Mouse (Mus musculus): ENCODE measurements around the gene Axin2. TPM values are rescaled to one million over a fixed set of nuclear protein-coding genes. Genes with fewer than 3 reads are reported as not detected.

Axin2 gene
- polyA plus RNA-seq, 1 experiment from 2014 or later: 2.7 TPM

GRCm38 (mm10) chr11:108924346-108924745 is 4.2 kb downstream of the Axin2 start:
- Histone ChIP-seq H3K4me3 (ENCODE audit: low read depth, low read length) (peak overlapping the region; percentile 10; the same call in 1 of the 2 replicates), H3K27ac (replicated peaks) (no peak overlapping the region), H3K9me3 (ENCODE audit: control insufficient read depth, low read length) (no peaks in the 10 kb centered on the region), H3K36me3 (ENCODE audit: control insufficient read depth, insufficient read depth, low read length) (no peaks in the 10 kb centered on the region), H3K9ac (ENCODE audit: low read length) (no peak overlapping the region), H3K4me1 (replicated peaks; ENCODE audit: control insufficient read depth, insufficient read depth) (no peaks in the 10 kb centered on the region; the same call in 1 of the 2 replicates), H3K4me2 (replicated peaks; ENCODE audit: low read depth) (peak overlapping the region; percentile 81), H3K27me3 (ENCODE audit: control insufficient read depth, insufficient read depth, low read length) (no peaks in the 10 kb centered on the region)
- ATAC-seq (ENCODE audit: low FRiP score, low TSS enrichment): no peak
- WGBS: 23% methylated on average over 5 of the region's 5 CpGs
- TF ChIP-seq CTCF (IDR thresholded peaks at IDR 0.05; ENCODE audit: low read depth): no peak
- DNase-seq (ENCODE audit: low spot score): no peak

GRCm38 (mm10) chr11:108925202-108925601 is 5.1 kb downstream of the Axin2 start:
- no peak overlapping the region for H3K9ac ChIP-seq (ENCODE audit: low read length)
- WGBS: 18% methylated on average over 6 of the region's 6 CpGs
- TF ChIP-seq EP300 (optimal IDR thresholded peaks at IDR 0.05) (no peak), CTCF (IDR thresholded peaks at IDR 0.05; ENCODE audit: low read depth) (peak; percentile 96)
- H3K4me1 ChIP-seq (replicated peaks; ENCODE audit: control insufficient read depth, insufficient read depth): no peaks in the 10 kb centered on the region; the same call in 1 of the 2 replicates
- no peaks in the 10 kb centered on the region for H3K9me3 ChIP-seq (ENCODE audit: control insufficient read depth, low read length)
- peak overlapping the region; percentile 10; the same call in 1 of the 2 replicates for H3K4me3 ChIP-seq (ENCODE audit: low read depth, low read length)
- peak overlapping the region; percentile 81 for H3K4me2 ChIP-seq (replicated peaks; ENCODE audit: low read depth)
- ATAC-seq (ENCODE audit: low FRiP score, low TSS enrichment) (peak; percentile 10), DNase-seq (ENCODE audit: low spot score) (peak; percentile 90)
- H3K27me3 ChIP-seq (ENCODE audit: control insufficient read depth, insufficient read depth, low read length): no peaks in the 10 kb centered on the region
- H3K27ac ChIP-seq (replicated peaks): no peak overlapping the region
- H3K36me3 ChIP-seq (ENCODE audit: control insufficient read depth, insufficient read depth, low read length): no peaks in the 10 kb centered on the region

GRCm38 (mm10) chr11:108925826-108926225 is 5.7 kb downstream of the Axin2 start:
- no peak overlapping the region for H3K4me2 ChIP-seq (replicated peaks; ENCODE audit: low read depth)
- TF ChIP-seq EP300 (optimal IDR thresholded peaks at IDR 0.05) (no peak), CTCF (IDR thresholded peaks at IDR 0.05; ENCODE audit: low read depth) (no peak)
- WGBS: 64% methylated on average over 9 of the region's 9 CpGs

GRCm38 (mm10) chr11:108926345-108927092 is 6.4 kb downstream of the Axin2 start:
- H3K4me1 ChIP-seq (replicated peaks; ENCODE audit: control insufficient read depth, insufficient read depth): no peaks in the 10 kb centered on the region; the same call in 1 of the 2 replicates
- no peaks in the 10 kb centered on the region for H3K27me3 ChIP-seq (ENCODE audit: control insufficient read depth, insufficient read depth, low read length)
- ATAC-seq (ENCODE audit: low FRiP score, low TSS enrichment) (no peak), DNase-seq (ENCODE audit: low spot score) (no peak)
- TF ChIP-seq EP300 (optimal IDR thresholded peaks at IDR 0.05) (no peak), CTCF (IDR thresholded peaks at IDR 0.05; ENCODE audit: low read depth) (no peak)
- H3K27ac ChIP-seq (replicated peaks): no peak overlapping the region
- no peak overlapping the region; the same call in 1 of the 2 replicates for H3K4me2 ChIP-seq (replicated peaks; ENCODE audit: low read depth)
- no peaks in the 10 kb centered on the region for H3K9me3 ChIP-seq (ENCODE audit: control insufficient read depth, low read length)
- H3K4me3 ChIP-seq (ENCODE audit: low read depth, low read length): no peak overlapping the region
- peaks cover 4% of the 10 kb centered on the region; the same call in 1 of the 2 replicates for H3K36me3 ChIP-seq (ENCODE audit: control insufficient read depth, insufficient read depth, low read length)
- 0 out of 2 replicates have a peak overlapping the region, but pooled peaks have one; percentile 18 for H3K9ac ChIP-seq (ENCODE audit: low read length)
- 53% methylated on average over 10 of the region's 10 CpGs for WGBS

More at GRCm38 (mm10) chr11:108925826-108926225, 5.7 kb downstream of the Axin2 start:
- no peak for DNase-seq (ENCODE audit: low spot score)
- Histone ChIP-seq H3K4me1 (replicated peaks; ENCODE audit: control insufficient read depth, insufficient read depth) (no peaks in the 10 kb centered on the region; the same call in 1 of the 2 replicates), H3K27ac (replicated peaks) (no peak overlapping the region), H3K36me3 (ENCODE audit: control insufficient read depth, insufficient read depth, low read length) (no peaks in the 10 kb centered on the region), H3K27me3 (ENCODE audit: control insufficient read depth, insufficient read depth, low read length) (no peaks in the 10 kb centered on the region), H3K9ac (ENCODE audit: low read length) (no peak overlapping the region), H3K9me3 (ENCODE audit: control insufficient read depth, low read length) (no peaks in the 10 kb centered on the region), H3K4me3 (ENCODE audit: low read depth, low read length) (no peak overlapping the region)
- ATAC-seq (ENCODE audit: low FRiP score, low TSS enrichment): no peak

GRCm38 (mm10) chr11:108927093-108927444 is 6.9 kb downstream of the Axin2 start:
- ATAC-seq (ENCODE audit: low FRiP score, low TSS enrichment): no peak
- H3K4me2 ChIP-seq (replicated peaks; ENCODE audit: low read depth): no peak overlapping the region; the same call in 1 of the 2 replicates

GRCm38 (mm10) chr11:108928096-108928495 is 7.9 kb downstream of the Axin2 start:
- no peak overlapping the region for H3K4me2 ChIP-seq (replicated peaks; ENCODE audit: low read depth)
- ATAC-seq (ENCODE audit: low FRiP score, low TSS enrichment): no peak
- no peaks in the 10 kb centered on the region; the same call in 1 of the 2 replicates for H3K4me1 ChIP-seq (replicated peaks; ENCODE audit: control insufficient read depth, insufficient read depth)
- WGBS: 46% methylated on average over 8 of the region's 8 CpGs
- no peak overlapping the region for H3K9ac ChIP-seq (ENCODE audit: low read length)
- no peak overlapping the region for H3K27ac ChIP-seq (replicated peaks)
- DNase-seq (ENCODE audit: low spot score): no peak
- TF ChIP-seq EP300 (optimal IDR thresholded peaks at IDR 0.05): no peak
- no peak for TF ChIP-seq CTCF (IDR thresholded peaks at IDR 0.05; ENCODE audit: low read depth)
- no peaks in the 10 kb centered on the region for H3K9me3 ChIP-seq (ENCODE audit: control insufficient read depth, low read length)
- H3K36me3 ChIP-seq (ENCODE audit: control insufficient read depth, insufficient read depth, low read length): peaks cover 7% of the 10 kb centered on the region; the same call in 1 of the 2 replicates
- H3K27me3 ChIP-seq (ENCODE audit: control insufficient read depth, insufficient read depth, low read length): no peaks in the 10 kb centered on the region
- H3K4me3 ChIP-seq (ENCODE audit: low read depth, low read length): no peak overlapping the region

More at GRCm38 (mm10) chr11:108927093-108927444, 6.9 kb downstream of the Axin2 start:
- 63% methylated on average over 13 of the region's 13 CpGs for WGBS
- H3K36me3 ChIP-seq (ENCODE audit: control insufficient read depth, insufficient read depth, low read length): peaks cover 7% of the 10 kb centered on the region; the same call in 1 of the 2 replicates
- no peaks in the 10 kb centered on the region for H3K9me3 ChIP-seq (ENCODE audit: control insufficient read depth, low read length)
- H3K27ac ChIP-seq (replicated peaks): no peak overlapping the region
- H3K9ac ChIP-seq (ENCODE audit: low read length): 0 out of 2 replicates have a peak overlapping the region, but pooled peaks have one; percentile 18
- no peak overlapping the region for H3K4me3 ChIP-seq (ENCODE audit: low read depth, low read length)
- DNase-seq (ENCODE audit: low spot score): no peak
- no peak for TF ChIP-seq CTCF (IDR thresholded peaks at IDR 0.05; ENCODE audit: low read depth)
- TF ChIP-seq EP300 (optimal IDR thresholded peaks at IDR 0.05): no peak
- H3K4me1 ChIP-seq (replicated peaks; ENCODE audit: control insufficient read depth, insufficient read depth): no peaks in the 10 kb centered on the region; the same call in 1 of the 2 replicates
- no peaks in the 10 kb centered on the region for H3K27me3 ChIP-seq (ENCODE audit: control insufficient read depth, insufficient read depth, low read length)
